Mouse (Mus musculus) G1E (cell line): ENCODE results near the gene Gm10134.

Experiments
- CTCF ChIP-seq: IDR thresholded peaks from 2 replicates; pipeline ENCODE4 v1.5.1; 2012; ENCODE audit warnings: low read depth, low read length, inconsistent platforms, mixed read lengths
- TAL1 ChIP-seq: conservative IDR thresholded peaks from 2 replicates; pipeline ENCODE4 v1.6.1; 2012; ENCODE audit warnings: low read depth, low read length, inconsistent platforms, mixed read lengths

DNA sequence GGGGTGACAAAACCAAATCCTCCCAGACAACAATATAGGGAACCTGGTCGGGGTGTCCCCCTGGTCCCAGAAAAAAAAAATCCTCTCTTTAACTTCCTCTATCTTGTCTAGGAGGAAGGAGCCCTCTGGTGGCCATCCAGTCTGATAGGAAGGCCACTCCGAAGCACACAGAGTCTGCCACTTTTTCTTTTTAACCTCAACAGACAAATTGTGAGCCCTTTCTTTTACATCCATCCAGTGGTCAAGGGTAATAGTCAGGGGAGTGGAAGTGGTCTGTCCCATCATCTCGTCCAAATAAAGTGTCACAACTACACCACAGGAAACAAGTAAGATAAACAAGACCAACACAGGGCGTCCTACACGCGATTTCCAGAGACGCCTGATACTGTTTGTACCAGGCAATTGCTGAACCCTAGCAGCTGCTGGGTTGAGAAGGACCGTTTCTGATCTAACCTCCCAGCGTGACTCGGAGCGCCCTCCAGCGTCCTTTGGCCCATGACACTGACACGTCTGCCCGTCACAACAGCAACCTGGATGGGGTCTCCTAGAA lies 10.6 kb upstream of the Gm10134 start:
- TF ChIP-seq CTCF: no peak
- no peak for TF ChIP-seq TAL1
